Mouse (Mus musculus): ENCODE measurements at regions not wholly inside any gene's neighbourhood (a gene's known extent, or its start where the extent isn't known, plus 50 kb on each side); places are given as distances from the start of the nearest gene placed in this dataset.

DNA sequence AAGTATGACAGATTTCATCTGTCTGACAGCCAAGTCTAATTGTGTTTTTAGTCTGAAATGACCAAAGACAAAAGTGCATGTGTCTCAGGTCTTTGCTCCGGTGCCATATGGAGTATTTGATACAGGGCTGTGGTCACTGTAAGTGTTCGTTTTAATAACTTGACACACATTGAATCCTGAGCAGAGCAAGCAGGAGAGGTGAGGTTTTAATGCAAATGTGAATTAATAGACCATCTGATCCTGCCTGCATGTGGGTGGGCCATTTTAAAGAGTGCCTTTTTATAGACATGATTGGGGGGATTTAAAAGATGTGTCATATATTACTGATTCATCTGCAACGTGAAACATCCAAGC lies 291.2 kb upstream of the Noct start:
- TF ChIP-seq CTCF (IDR thresholded peaks at IDR 0.05; ENCODE audit: low read depth, low read length) (no peak), POLR2A (IDR thresholded peaks at IDR 0.05; ENCODE audit: insufficient read depth, low read length) (no peak), EP300 (IDR thresholded peaks at IDR 0.05; ENCODE audit: insufficient read depth, low read depth, low read length) (no peak)
